Mouse (Mus musculus) liver, embryonic 14.5 days (tissue): ENCODE results near the gene Ltn1. TPM values are rescaled to one million over a fixed set of nuclear protein-coding genes. Genes with fewer than 3 reads are reported as not detected.

Experiments
- ATAC-seq: fragments of 200-750 bp; cut with Nextera tagmentation; 2 replicates; pipeline ENCODE4 v1.8.0; 2017; ENCODE audit warnings: moderate number of reproducible peaks, mild to moderate bottlenecking, moderate library complexity; ENCODE audit not compliant: insufficient read depth
- DNase-seq, 3 experiments: peaks; one replicate each; pipeline ENCODE4 v3.0.0-alpha.2; 2012 to 2013; ENCODE audit warnings: low read depth in 3 of 3, low spot score in 3 of 3
- H3K27ac ChIP-seq: fragments of 300-500 bp; sonication (generic); 2 replicates; pipeline ENCODE4 v1.5.1; 2014; ENCODE audit warnings: moderate library complexity, mild to moderate bottlenecking, control low read depth, inconsistent platforms
- H3K27me3 ChIP-seq: fragments of 300-500 bp; sonication (generic); 2 replicates; pipeline ENCODE4 v1.6.1; 2014; ENCODE audit warnings: mild to moderate bottlenecking, low read length, moderate library complexity; ENCODE audit not compliant: control insufficient read depth, insufficient read depth
- H3K36me3 ChIP-seq: fragments of 300-500 bp; sonication (generic); replicated peaks from 2 replicates; pipeline ENCODE4 v1.6.1; 2014; ENCODE audit warnings: low read depth; ENCODE audit not compliant: control insufficient read depth, insufficient read depth
- H3K4me1 ChIP-seq, 2 experiments: fragments of 200-500 bp in 1 of 2; fragments of 300-500 bp in 1 of 2; sonication (generic) in 1 of 2; replicated peaks; 2 replicates each; pipeline ENCODE4 v1.6.1; 2012 to 2014; ENCODE audit warnings: antibody characterized with exemption in 1 of 2, inconsistent platforms in 1 of 2, low read length in 1 of 2; ENCODE audit not compliant: control insufficient read depth in 2 of 2, insufficient read depth in 2 of 2
- H3K4me2 ChIP-seq: fragments of 300-500 bp; sonication (generic); 2 replicates; pipeline ENCODE4 v1.6.1; 2014; ENCODE audit warnings: low read depth, mild to moderate bottlenecking, control low read depth, moderate library complexity
- H3K4me3 ChIP-seq, 2 experiments: fragments of 200-500 bp in 1 of 2; fragments of 300-500 bp in 1 of 2; sonication (generic) in 1 of 2; 2 replicates each; pipeline ENCODE4 v1.5.1; 2012 to 2014; ENCODE audit warnings: low read depth in 2 of 2, low read length in 2 of 2, mild to moderate bottlenecking in 2 of 2, control low read depth in 1 of 2, inconsistent platforms in 1 of 2, moderate library complexity in 1 of 2; ENCODE audit not compliant: insufficient read depth in 1 of 2
- H3K9ac ChIP-seq: fragments of 300-500 bp; sonication (generic); replicated peaks from 2 replicates; pipeline ENCODE4 v1.6.1; 2014; ENCODE audit warnings: mild to moderate bottlenecking, control low read depth, moderate library complexity
- H3K9me3 ChIP-seq: fragments of 300-500 bp; sonication (generic); 2 replicates; pipeline ENCODE4 v1.6.1; 2016; ENCODE audit warnings: low read length, mixed read lengths; ENCODE audit not compliant: control insufficient read depth
- CTCF ChIP-seq: IDR thresholded peaks from 2 replicates; pipeline ENCODE4 v1.5.1; 2016; ENCODE audit warnings: antibody characterized with exemption, low read depth, control low read depth
- EP300 ChIP-seq: IDR thresholded peaks from 2 replicates; pipeline ENCODE4 v1.6.1; 2016; ENCODE audit warnings: antibody characterized with exemption, low read depth
- WGBS: fragments of 180-500 bp; shearing (Covaris S2); extraction: QIAGEN DNeasy Blood & Tissue Kit; methylation state at CpG from one replicate; pipeline ENCODE4 v1.1.7; 2014; ENCODE audit not compliant: insufficient replicate concordance; 5-methylcytosine and 5-hydroxymethylcytosine counted together
- polyA plus RNA-seq, 2 experiments: library from polyadenylated mRNA; depleted of rRNA in 1 of 2; stranded (reverse) in 1 of 2; unstranded in 1 of 2; fragments of >200 nt; fragmentation: Nextera tagmentation in 1 of 2; extraction: Ambion mirVana in 1 of 2; gene quantifications; 2 replicates each; pipeline versions ENCODE4 v1.2.1 to v1.2.3; 2012 to 2014

Gene Ltn1
- polyA plus RNA-seq (2012; rRNA removed), result 3.2 and 4.6 TPM in 2 replicates
- 11.0 and 13.1 TPM in 2 replicates for polyA plus RNA-seq (2014; fragmentation: Nextera tagmentation; extraction: Ambion mirVana)

DNA sequence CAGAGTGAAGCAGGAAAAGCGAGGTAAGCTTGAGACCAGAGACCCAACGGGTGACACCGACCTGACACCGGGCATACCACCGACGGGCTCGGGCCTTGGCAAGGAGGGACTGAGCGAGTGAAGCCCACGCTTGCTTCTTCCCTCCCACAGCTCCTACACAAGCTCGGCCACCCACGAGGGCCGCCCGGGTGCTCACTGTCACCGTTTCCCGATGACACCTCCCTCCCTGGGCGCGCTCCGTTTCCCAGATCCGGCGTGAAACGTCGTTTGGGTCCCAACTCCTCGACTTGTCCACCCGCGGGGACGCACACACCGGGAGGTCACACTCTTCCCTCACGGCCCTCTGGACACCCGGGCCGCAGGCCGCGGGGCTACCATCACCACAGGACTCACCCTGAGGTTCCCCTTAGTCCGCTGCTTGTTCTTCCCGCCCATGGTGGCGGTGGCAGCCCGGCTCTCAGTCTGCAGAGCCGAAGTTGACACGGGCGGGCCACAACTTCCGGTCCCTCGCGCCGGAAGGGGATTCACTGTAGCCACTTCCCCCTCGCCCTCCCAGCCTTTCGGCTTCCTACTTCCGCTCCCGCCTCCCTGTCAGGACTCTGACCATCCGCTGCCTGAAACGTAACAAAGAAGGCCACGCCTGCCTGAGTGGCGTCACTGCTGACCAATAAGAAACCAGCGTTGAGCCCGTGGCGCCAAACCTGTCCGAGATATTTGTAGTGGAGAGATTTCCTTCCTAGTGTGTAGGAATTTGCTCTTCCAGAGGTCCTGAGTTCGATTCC, at the start of gene Ltn1:
TSS of gene Ltn1 (minus strand) at position 580 of the 782 bp plus-strand sequence.
- Histone ChIP-seq H3K27ac (peak within 1 kb of the TSS; percentile 62), H3K9me3 (no peaks in the 10 kb centered on the region), H3K9ac (peak within 1 kb of the TSS; percentile 90), H3K4me2 (peak within 1 kb of the TSS; percentile 80), H3K4me3 (peak within 1 kb of the TSS; percentile 82 to 94), H3K27me3 (no peaks in the 10 kb centered on the region), H3K36me3 (no peaks in the 10 kb centered on the region), H3K4me1 (peaks cover 4 to 6% of the 10 kb centered on the region in 2 experiments)
- no peak for TF ChIP-seq CTCF
- ATAC-seq (peak; percentile 99), DNase-seq (peak; percentile 98 to 99 (median 99))
- under 1% methylated on average over 56 of the region's 56 CpGs for WGBS

DNA sequence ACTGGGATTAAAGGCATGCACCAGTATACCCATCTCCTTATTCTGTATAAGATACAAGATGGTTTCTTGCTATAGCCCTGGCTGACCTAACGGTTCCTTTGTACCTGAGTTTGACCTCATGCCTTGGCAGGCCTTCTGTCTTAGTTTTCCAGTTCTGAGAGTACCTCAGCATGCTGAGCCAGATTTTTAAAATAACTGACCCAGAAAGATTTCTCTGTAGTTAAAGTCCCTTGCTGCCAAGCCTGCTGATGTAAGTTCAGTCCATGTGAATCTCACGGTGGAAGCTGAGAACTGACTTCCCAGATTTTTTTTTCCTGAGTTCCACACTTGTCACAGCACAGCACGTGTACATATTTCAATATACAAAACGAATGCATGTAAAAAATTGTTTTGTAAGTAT, 38.2 kb upstream of the Ltn1 start:
- H3K4me2 ChIP-seq, result no peak overlapping the region
- DNase-seq (no peak), ATAC-seq (no peak)
- no peak overlapping the region for H3K4me3 ChIP-seq
- no peaks in the 10 kb centered on the region for H3K4me1 ChIP-seq
- WGBS, result 78% methylated on average over 4 of the region's 4 CpGs
- H3K36me3 ChIP-seq, result peaks cover 35% of the 10 kb centered on the region
- TF ChIP-seq EP300, result no peak
- no peak for TF ChIP-seq CTCF
- no peaks in the 10 kb centered on the region for H3K27me3 ChIP-seq
- H3K9ac ChIP-seq, result no peak overlapping the region
- H3K27ac ChIP-seq, result no peak overlapping the region
- no peaks in the 10 kb centered on the region for H3K9me3 ChIP-seq

DNA sequence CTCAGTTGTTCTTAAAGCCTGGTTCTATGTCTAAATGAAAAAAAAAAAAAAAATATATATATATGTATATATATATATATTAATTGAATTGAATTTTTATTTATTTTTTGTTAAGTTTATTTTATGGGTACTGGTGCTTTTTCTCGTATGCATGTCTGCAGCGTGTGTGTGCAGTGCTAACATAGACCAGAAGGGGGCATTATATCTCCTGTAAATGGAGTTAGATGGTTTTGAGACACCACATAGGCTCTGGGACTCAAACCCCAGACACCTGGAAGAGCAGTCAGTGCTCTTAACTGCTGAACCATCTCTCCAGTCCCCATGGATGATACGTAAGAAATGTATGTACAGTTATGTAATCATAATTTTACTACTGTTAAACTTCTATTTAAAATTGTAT, 26.3 kb upstream of the Ltn1 start:
- peaks cover 14% of the 10 kb centered on the region for H3K36me3 ChIP-seq

DNA sequence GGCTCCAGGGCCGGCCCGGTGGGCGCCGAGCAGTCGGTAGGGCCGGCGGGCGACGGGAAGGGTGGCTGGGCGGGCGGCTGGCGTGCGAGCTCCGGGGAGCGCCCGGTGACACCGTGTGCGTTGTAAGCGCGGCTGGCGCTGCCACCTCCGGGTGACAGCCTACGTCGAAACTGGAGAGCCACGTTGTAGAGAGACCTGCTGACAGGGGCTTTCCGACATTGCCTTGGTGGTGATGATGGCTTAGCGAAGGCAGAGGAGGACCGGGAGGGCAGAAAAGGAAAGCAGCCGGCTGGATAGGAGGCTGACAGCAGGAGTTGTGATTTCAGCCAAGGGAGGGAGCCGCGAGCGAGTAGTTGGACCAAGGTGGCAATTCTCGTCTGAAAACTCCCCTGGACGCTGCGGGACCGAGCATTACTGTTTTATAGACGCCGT, 22.8 kb upstream of the Ltn1 start:
- Histone ChIP-seq H3K36me3 (no peaks in the 10 kb centered on the region; the same call in 1 of the 2 replicates), H3K27me3 (no peaks in the 10 kb centered on the region), H3K4me1 (peaks cover 7 to 14% of the 10 kb centered on the region in 2 experiments), H3K9ac (peak overlapping the region; percentile 82), H3K9me3 (no peaks in the 10 kb centered on the region), H3K27ac (peak overlapping the region; percentile 34), H3K4me3 (peak overlapping the region; percentile 69 to 97), H3K4me2 (peak overlapping the region; percentile 91)
- under 1% methylated on average over 38 of the region's 38 CpGs for WGBS
- peak in 1 of 3 experiments; percentile 32 for DNase-seq
- ATAC-seq, result peak; percentile 81
- TF ChIP-seq CTCF, result 0 out of 2 replicates have a peak, but pooled peaks have one; percentile 7
- TF ChIP-seq EP300, result no peak

More for the DNA sequence above, 26.3 kb upstream of the Ltn1 start:
- Histone ChIP-seq H3K9me3 (no peaks in the 10 kb centered on the region), H3K27me3 (no peaks in the 10 kb centered on the region), H3K4me2 (no peak overlapping the region), H3K27ac (no peak overlapping the region), H3K4me1 (peaks cover 7 to 14% of the 10 kb centered on the region in 2 experiments), H3K9ac (no peak overlapping the region), H3K4me3 (no peak overlapping the region)
- DNase-seq (no peak), ATAC-seq (no peak)
- no peak for TF ChIP-seq EP300
- TF ChIP-seq CTCF, result no peak
- 95% methylated on average over 3 of the region's 3 CpGs for WGBS
